Mouse (Mus musculus): ENCODE results near the gene Prss50. TPM values are rescaled to one million over a fixed set of nuclear protein-coding genes. Genes with fewer than 3 reads are reported as not detected.

The Prss50 gene
- total RNA-seq, 2 experiments from 2014 or later: not detected

DNA sequence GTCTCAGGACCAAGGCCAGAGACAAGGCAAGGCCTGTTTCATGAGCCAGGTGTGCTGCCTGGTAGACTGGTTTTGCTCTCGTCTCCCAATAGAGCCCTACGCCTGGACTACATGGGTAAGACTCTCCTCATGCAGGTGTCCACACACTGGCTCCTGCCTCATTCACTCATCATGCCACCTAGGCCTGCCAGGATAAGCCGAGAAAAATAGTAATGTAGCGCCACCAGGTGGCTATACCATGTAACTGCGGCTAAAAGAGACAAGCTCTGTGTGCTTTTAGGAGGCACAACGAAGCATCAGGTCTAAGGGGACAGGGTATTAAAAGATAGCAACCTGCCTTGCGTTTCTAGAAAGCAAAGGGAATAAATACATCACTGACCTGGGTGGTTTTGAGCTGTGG is 13.3 kb downstream of the Prss50 start:
- DNase-seq (ENCODE audit: low spot score in 2 of 2): peak; percentile 65 to 78
- intact Hi-C loops (cut with DNase I): loop anchor here (2.0 to 10.0 kb wide), 3 partner anchors 90 to 236 kb away; no protein-coding TSS in a partner anchor

DNA sequence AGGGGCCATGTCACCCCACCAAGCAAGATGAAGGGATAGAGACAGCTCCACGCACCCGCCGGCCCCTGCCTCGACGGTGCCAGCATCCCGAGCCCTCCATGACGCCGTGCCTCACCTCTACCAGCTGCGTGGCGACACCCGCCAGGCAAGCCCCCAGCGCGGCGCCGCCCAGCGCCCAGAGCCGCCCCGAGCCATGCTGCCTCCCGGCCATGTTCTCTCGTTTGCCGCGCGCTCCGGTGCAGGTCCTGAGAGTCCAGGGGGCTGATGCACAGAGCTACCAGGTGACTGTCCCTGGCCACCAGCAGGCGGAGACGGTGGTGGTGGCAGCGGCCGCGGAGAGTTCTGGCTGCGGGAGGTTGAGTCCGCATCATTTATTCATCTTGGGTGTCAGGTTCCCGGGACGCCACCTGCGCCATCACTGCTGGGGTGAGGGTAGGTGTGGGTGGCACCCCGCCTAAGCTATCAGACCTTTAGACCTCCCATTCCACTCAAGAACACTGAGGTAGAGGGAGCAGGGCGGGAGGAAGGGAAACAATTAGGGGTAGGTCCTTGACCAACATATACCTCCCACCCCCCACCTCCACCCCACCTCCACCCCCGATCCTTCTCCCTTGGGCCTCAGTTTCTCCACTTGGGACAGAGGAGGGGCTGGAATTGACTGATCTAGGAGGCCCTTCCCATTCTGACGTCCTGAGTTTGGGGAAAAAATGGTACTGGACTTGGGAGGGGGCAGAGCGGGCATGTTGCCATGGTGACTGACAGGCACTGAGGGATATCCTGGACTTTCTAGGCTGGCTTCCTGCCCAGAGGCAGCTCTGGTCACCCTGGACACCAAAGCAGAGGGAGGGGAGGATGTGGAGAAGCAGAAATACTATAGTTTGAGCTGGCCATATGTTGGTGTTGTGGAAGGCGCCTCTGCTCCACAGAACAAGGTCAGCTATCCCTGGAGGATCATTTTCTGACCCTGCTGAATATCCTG is 16.2 kb downstream of the Prss50 start:
- DNase-seq (ENCODE audit: low spot score in 2 of 2): peak; percentile 74 to 91
- intact Hi-C loops (cut with DNase I): loop anchor here (5.0 to 10.0 kb wide), 2 partner anchors 157 to 239 kb away; no protein-coding TSS in a partner anchor

DNA sequence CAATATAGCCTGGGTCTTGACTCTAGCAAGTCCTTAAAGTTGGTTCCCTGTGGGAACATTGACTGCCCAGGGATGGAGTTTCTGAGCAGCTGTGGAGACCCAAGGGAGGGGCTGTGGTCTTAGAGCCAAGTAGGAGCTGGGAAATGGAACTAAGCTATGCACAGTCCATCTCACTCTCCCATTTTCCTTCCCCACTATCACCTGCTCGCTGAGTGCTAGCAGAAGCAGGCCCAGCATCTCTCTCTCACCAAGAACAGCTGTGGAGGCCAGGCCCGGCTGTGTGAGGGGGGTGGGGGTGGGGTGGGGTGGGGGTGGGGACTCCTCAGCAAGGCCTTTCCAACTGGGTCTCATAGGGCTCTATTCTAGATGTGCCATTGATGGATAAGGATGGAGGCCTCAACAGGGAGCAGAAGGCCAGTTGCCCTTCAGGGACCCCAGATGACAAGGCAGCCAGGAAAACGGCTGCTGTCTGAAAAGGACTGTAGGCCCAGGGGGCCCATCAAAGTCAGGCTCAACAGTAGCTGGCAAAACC is 17.0 kb downstream of the Prss50 start:
- intact Hi-C loops (cut with DNase I): loop anchor here (5.0 to 10.0 kb wide), 2 partner anchors 157 to 240 kb away; no protein-coding TSS in a partner anchor
- DNase-seq (ENCODE audit: low spot score in 2 of 2): no peak

GRCm38 (mm10) chr9:110875288-110875695 is 17.5 kb downstream of the Prss50 start:
- intact Hi-C loops (cut with DNase I): loop anchor here (10.0 kb wide), 1 partner anchor 240 kb away; no protein-coding TSS in a partner anchor

DNA sequence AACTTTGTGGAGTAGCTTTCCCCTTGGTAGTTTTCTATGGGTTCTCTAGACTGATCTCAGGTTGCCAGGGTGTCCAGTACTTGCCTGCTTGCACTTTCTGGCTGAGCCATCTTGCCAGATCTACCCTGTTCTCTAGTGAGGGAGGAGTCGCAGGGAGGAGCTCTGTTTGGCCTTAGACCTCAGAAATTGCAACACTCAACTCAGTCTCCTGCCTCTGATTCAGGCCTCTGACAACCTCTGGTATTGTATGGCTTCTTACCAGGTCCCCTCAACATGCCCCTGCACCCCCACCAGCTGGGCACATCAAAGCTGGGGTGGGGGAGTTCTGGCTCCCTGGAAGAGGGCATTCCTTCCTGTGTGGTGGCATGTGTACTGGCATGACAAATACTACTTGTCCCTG is 19.6 kb downstream of the Prss50 start:
- DNase-seq (ENCODE audit: low spot score in 2 of 2): no peak
- intact Hi-C loops (cut with DNase I): loop anchor here (10.0 kb wide), 1 partner anchor 243 kb away; no protein-coding TSS in a partner anchor

More at GRCm38 (mm10) chr9:110875288-110875695, 17.5 kb downstream of the Prss50 start:
- DNase-seq (ENCODE audit: low spot score in 2 of 2): no peak

GRCm38 (mm10) chr9:110877888-110878287 is 20.1 kb downstream of the Prss50 start:
- intact Hi-C loops (cut with DNase I): loop anchor here (10.0 kb wide), 1 partner anchor 243 kb away; no protein-coding TSS in a partner anchor
- peak; percentile 35 to 49 for DNase-seq (ENCODE audit: low spot score in 2 of 2)

DNA sequence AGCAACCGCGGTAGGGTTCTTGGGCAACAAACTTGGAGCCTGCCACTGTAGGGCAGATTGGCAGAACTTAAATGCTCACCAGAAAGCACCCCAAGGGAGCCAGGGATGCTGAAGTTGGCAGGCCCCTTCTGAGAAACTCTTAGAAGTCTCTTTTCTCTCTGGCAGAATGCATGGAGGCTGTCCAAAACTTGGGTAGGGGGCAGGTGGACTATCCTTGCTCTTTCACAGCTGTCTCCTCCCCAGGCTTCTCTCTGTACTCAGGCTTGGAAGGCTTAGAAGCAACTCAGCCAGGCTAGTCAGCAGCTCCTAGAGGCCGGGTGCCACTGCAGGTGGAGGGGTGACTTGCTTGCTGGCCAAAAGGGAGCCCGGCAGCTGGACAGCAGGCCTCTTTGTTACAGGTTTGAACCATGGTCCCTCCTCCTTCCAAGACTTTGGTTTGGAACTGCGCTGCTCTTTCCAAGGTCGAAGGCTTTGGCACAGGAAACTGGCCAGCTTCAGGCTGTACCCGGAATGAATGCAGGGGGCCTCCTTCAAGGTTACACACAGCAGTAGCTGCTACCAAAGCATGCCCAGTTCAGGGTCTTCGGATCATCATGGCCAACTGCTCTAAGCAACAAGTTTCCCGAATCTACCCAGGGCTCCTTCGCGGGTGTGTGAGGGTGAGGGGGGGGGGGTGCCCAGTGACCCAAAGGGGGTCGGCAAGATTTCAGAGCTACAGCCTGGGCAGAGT is 21.6 kb downstream of the Prss50 start, which contains the start of gene Als2cl:
Als2cl (plus strand) TSS at position 680 of the 730 bp plus-strand sequence.
- intact Hi-C loops (cut with DNase I): loop anchor here (10.0 kb wide), 1 partner anchor 245 kb away; no protein-coding TSS in a partner anchor
- DNase-seq (ENCODE audit: low spot score in 2 of 2): peak in 1 of 2 experiments; percentile 19

DNA sequence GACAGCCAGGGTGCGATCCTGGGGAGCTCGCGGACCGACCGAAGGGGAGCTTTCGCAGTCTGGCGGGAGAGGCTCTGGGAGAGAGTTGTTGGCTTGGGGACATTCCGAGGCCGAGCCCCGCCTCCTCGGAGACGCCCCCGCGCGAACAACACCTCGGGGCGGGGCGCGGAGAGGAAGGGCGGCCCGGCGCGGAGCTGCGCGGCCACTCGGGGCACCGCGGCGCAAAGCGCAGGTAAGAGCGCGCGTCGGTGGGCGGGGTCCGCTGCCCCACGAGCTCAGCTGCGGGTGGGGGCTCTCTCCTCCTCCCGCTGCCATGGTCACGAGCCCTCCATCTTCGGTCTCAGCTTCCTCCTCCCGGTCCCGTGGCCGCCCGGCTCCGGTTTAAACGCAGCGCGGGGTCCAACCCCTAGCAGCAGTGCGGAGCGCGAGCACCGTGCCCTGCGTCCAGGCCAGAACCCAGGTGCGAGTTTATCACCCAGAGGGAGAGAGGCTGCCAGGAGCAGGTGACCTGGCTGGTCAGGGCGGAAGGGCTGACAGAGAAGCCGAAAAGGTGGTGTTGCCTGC is 22.3 kb downstream of the Prss50 start, which contains the start of gene Tmie:
Tmie (minus strand) TSS at position 116 of the 564 bp plus-strand sequence.
- intact Hi-C loops (cut with DNase I): loop anchor here (10.0 kb wide), 1 partner anchor 245 kb away; no protein-coding TSS in a partner anchor
- peak in 1 of 2 experiments; percentile 29 for DNase-seq (ENCODE audit: low spot score in 2 of 2)

GRCm38 (mm10) chr9:110880772-110881171 is 23.0 kb downstream of the Prss50 start:
- intact Hi-C loops (cut with DNase I): no loop called here
- no peak for DNase-seq (ENCODE audit: low spot score in 2 of 2)

- intact Hi-C loops (cut with DNase I): no loop called here
- no peak for DNase-seq (ENCODE audit: low spot score in 2 of 2)
Measured at GRCm38 (mm10) chr9:110881953-110882352, 24.2 kb downstream of the Prss50 start.

GRCm38 (mm10) chr9:110887388-110888303 is 29.9 kb downstream of the Prss50 start:
- intact Hi-C loops (cut with DNase I): no loop called here

DNA sequence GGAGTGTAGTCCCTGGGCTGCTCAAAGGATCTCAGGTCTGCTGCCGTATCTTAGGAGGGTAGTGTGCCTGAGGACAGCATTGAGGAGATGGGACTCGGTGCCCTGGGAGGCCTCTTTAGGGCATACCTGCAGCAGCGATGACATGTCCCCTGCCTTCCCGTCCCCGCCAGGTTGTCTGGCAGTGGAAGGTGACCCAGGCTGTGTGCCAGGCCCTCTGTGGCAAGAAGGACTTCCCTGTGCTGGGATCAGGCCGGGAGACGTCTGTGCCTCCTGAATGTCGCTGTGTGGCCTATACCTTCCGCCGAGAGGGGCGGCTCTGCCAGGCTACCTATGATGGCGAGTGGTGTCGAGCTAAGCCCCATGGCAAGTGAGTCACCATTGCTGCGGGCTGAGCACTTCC is 31.2 kb downstream of the Prss50 start:
- DNase-seq (ENCODE audit: low spot score in 2 of 2): no peak
- intact Hi-C loops (cut with DNase I): no loop called here

More at GRCm38 (mm10) chr9:110887388-110888303, 29.9 kb downstream of the Prss50 start:
- no peak for DNase-seq (ENCODE audit: low spot score in 2 of 2)

- intact Hi-C loops (cut with DNase I): no loop called here
- DNase-seq (ENCODE audit: low spot score in 2 of 2): no peak
Measured at GRCm38 (mm10) chr9:110890026-110890783, 32.4 kb downstream of the Prss50 start.

DNA sequence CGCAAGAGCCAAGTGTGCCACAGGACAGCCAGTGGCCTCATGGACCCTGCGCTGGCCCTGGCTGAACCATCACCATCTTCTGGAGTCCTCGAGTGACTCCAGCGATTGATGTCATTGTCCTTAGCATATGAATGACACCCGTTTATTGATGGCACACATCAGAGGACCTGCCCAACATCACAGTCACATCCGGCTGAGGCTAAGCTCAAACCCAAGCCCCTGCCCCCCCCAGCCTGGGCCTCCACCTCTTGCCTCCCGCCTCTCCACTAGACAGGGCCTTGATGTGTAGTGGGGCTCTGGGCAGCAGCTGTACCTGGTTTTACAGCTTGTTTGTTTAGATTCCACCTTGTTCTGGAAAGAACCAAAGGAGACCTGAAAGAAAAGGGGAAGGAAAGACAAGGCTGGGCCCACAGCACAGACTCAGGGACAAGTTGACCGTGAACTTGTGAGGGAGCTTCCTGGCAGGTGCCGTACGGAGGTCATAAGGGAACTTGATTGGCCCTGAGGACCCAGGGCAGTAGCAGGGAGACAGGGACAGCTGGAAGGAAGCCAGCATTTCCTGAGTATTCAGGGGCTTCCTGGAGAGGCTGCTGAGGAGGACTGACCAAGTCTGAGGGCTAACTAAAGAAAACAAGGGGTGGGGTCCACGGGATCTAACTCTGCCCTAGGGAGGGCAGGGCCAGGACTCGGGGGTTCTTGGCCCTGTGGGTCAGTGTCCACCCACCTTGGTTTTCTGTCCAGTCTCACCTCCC is 33.5 kb downstream of the Prss50 start:
- intact Hi-C loops (cut with DNase I): no loop called here
- DNase-seq (ENCODE audit: low spot score in 2 of 2): no peak

DNA sequence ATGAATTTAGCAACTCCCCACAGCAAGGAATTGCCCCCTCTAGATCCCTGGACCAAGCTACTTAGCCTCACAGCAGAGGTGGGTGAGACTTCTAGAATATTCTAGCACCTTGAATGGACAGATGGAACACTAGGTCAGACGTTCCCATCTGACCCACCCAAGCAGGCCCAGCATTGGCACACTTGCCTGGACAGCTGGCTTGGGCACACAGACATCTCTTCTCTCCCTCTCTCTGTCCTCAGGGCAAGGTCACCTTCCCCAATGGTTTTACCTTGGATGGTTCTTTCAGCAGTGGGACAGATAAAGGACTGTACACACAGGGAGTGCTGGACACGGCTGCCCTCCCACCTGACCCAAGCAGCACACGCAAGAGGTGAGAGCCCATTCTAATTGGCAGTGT is 34.8 kb downstream of the Prss50 start:
- intact Hi-C loops (cut with DNase I): no loop called here

GRCm38 (mm10) chr9:110893429-110893828 is 35.7 kb downstream of the Prss50 start:
- intact Hi-C loops (cut with DNase I): no loop called here
- no peak for DNase-seq (ENCODE audit: low spot score in 2 of 2)

More for the DNA sequence above, 34.8 kb downstream of the Prss50 start:
- no peak for DNase-seq (ENCODE audit: low spot score in 2 of 2)
